Mouse (Mus musculus): Measurements from ENCODE around the gene Lrp2bp.

The Lrp2bp gene

GRCm38 (mm10) chr8:46036217-46036616, 37.1 kb downstream of the Lrp2bp start:
- no peak for DNase-seq

- DNase-seq = no peak
These were observed 40.6 kb downstream of the Lrp2bp start for GRCm38 (mm10) chr8:46039666-46040065.

- DNase-seq = peak; percentile 11
These were observed 41.2 kb downstream of the Lrp2bp start for GRCm38 (mm10) chr8:46040260-46040659.

- no peak for DNase-seq
These were observed 73.7 kb downstream of the Lrp2bp start for GRCm38 (mm10) chr8:46072798-46073197.

- no peak for DNase-seq
These were observed 74.5 kb downstream of the Lrp2bp start for GRCm38 (mm10) chr8:46073540-46074140.

- DNase-seq = no peak
These were observed 76.1 kb downstream of the Lrp2bp start for GRCm38 (mm10) chr8:46075223-46075622.

- no peak for DNase-seq
These were observed 79.8 kb downstream of the Lrp2bp start for GRCm38 (mm10) chr8:46078866-46079265.
